Mouse (Mus musculus) CD4-positive, CD25-positive, alpha-beta regulatory T cell, adult 2 months (primary cell): ENCODE data around the gene 1700019A02Rik.

Experiments used
- DNase-seq: peaks from one replicate; pipeline ENCODE4 v3.0.0-alpha.2; 2012; ENCODE audit warnings: low read depth, low spot score

Gene 1700019A02Rik

GRCm38 (mm10) chr1:53187536-53187935 is at the start of gene 1700019A02Rik:
1700019A02Rik (minus strand) TSS chr1:53187636.
- no peak for DNase-seq

GRCm38 (mm10) chr1:53226063-53226462 is 38.6 kb upstream of the 1700019A02Rik start:
- DNase-seq = no peak

GRCm38 (mm10) chr1:53225616-53226015 is 38.2 kb upstream of the 1700019A02Rik start:
- no peak for DNase-seq

DNA sequence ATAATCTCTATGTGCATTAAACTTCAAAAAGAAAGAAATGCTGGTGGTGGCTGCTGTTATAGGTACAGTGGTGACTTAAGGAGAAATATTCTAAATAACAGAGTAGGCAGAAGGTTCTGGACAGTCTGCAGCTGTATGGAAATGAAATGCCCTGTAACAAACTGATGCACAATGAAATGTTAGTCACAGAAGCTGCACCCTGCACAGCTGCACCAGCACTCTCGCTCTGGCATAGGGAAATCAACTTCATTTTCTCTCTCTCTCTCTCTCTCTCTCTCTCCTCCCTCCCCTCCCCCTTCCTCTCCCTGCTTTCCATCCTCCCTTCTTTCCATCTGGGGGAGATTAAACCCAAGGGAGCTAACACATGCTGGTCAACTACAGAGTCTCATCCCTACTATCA is 37.3 kb upstream of the 1700019A02Rik start:
- no peak for DNase-seq

- no peak for DNase-seq
Observed at GRCm38 (mm10) chr1:53210136-53210535, 22.7 kb upstream of the 1700019A02Rik start.

- DNase-seq = no peak
Observed at GRCm38 (mm10) chr1:53203902-53204301, 16.5 kb upstream of the 1700019A02Rik start.

- DNase-seq = no peak
Observed at GRCm38 (mm10) chr1:53201630-53202199, 14.3 kb upstream of the 1700019A02Rik start.

DNA sequence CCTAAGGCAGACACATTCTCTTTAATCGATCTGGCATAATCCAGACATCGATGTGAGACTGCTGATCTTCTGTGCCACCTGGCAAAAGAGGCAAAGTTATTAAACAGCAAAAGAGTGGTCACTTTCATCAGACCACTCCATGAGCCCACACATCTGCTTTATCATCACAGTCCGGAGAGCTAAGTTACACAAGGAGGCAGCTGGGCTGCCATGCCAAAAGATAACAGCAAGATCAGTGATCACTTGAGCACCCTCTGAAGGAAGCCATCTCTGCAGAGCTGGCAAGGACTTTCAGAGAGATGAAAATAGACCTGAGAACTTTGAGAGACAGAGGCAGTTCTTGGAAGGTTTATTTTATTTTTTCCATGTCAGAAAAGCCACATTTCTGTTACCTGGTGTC is 7.1 kb upstream of the 1700019A02Rik start:
- no peak for DNase-seq

DNA sequence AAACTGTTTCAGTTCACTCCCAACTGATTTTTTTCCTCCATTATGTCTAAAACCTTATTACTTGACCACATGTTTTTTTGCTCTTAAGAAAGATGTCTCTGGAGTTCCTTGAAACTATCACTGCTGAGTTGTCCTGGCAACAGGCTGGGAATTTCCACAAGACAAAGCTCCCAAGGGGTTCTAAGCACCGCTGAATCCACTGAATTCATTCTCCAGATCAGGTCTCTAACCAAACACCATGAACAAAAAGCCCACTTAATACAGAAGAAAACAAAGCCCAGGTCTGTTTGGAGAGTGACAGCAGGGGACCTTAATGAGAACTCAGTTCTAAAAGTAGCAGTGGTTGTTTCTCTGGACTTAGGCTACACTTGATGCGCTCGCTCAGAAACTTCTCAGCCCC is 3.8 kb upstream of the 1700019A02Rik start:
- no peak for DNase-seq

DNA sequence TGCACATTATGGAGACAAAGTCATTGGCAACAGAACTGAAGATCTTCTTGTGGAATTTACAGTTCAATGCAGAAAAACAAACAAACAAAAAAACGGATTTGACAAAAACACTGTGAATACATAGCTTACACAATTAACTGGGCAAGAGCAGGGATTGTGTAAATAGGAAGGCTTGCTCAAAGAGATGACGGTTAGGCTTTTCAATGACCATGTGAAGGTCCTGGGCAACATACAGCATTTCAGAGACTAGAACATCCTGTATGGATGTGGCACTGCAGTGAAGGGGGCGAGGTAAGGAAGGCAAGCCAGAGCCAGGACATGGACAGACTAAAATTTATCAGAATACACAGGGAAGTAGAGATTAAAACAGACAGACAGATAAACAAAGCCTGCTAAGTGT is 2.2 kb upstream of the 1700019A02Rik start:
- no peak for DNase-seq

DNA sequence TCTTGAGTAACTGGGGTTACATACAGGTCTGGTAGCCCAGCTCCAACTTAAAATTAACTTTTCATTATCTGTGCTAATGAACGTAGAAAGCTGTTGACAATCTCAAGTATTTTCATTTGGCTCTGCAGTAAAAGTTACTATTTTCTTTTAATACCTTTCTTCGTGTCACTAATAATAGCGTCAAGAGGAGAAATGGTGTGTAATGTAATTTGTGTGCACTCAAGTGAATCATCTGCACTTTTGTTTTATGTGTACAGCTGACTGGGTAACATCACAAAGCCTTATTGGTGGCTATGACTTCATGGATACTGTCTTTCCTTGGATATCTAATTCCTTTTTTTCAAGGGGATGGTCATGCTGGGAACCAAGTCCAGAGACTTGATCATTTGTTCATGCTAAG is 1.1 kb downstream of the 1700019A02Rik start:
- no peak for DNase-seq

- no peak for DNase-seq
Observed at GRCm38 (mm10) chr1:53157715-53158114, 29.7 kb downstream of the 1700019A02Rik start.

GRCm38 (mm10) chr1:53123066-53123465 is 64.4 kb downstream of the 1700019A02Rik start:
- no peak for DNase-seq

- no peak for DNase-seq
Observed at GRCm38 (mm10) chr1:53110561-53110960, 76.9 kb downstream of the 1700019A02Rik start.
